Mouse (Mus musculus): ENCODE data around the gene Tsga10ip. TPM values are rescaled to one million over a fixed set of nuclear protein-coding genes. Genes with fewer than 3 reads are reported as not detected.
"Not testable (repeated sequence)": the region's sequence is repeated elsewhere in the genome, so short reads cannot be mapped to it uniquely, and the experiment has no call there.

The Tsga10ip gene
- total RNA-seq, 2 experiments from 2014 or later = not detected

DNA sequence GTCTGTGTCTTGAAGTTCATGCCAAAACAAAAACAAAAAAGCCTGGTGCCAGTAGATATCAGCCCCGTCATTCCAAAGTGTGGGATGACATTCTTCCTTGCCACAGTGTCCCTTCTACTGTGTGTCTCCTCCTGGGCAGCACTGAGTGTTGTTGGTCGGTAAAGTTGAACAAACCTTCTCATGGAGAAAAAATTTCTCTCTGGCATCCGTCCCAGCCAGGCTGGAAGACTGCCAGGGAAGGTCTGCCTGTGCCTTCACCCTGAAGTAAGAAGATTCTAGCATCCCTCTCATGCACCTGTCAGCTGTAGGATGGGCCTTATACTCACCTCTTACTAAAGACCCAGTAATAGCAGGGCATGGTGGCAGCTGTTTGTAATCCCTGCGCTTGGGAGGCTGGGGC is 9.4 kb downstream of the Tsga10ip start:
- ATAC-seq (replicated peaks; ENCODE audit: poor library complexity, severe bottlenecking) = no peak

DNA sequence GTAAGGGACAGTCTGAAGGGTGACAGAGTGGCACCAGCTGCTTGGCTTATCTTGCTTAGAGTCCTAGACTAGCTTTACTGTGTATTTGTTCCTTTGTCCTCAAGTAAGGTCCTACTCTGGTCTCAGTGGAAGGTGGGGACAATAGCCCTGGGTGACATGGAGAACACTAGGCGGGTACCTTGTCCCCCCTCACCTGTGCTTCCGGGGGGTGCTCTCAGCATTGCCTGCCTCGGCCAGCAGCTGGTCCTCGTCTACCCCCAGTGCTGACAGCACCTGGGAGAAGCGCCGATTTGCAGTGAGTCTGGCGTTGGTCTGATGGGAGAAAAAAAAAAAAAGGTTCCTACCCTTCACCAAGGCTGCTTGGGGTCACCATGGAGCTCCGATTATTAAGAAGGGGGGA is 11.9 kb downstream of the Tsga10ip start:
- no peak for ATAC-seq (replicated peaks; ENCODE audit: poor library complexity, severe bottlenecking)

DNA sequence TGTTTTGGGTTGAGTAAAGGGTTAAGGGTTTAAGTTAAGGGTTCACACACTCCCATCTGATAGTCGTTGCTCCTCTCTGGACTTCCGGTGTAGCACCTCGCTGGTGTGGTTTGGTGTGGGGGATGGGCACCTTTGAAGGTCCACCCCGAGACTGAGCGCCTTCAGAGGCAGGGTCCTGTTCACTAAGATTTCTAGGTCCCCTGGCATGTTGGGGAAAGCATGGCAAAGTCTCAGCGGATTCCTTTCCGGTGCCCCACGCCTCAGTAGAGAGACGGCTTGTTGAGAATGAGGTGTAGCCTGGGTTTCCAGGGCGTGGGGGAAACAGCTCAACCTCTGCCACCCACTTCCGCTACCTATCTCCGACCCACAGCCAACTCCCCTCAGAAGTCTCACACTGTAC is 12.7 kb downstream of the Tsga10ip start:
- peak; percentile 42 for ATAC-seq (replicated peaks; ENCODE audit: poor library complexity, severe bottlenecking)

DNA sequence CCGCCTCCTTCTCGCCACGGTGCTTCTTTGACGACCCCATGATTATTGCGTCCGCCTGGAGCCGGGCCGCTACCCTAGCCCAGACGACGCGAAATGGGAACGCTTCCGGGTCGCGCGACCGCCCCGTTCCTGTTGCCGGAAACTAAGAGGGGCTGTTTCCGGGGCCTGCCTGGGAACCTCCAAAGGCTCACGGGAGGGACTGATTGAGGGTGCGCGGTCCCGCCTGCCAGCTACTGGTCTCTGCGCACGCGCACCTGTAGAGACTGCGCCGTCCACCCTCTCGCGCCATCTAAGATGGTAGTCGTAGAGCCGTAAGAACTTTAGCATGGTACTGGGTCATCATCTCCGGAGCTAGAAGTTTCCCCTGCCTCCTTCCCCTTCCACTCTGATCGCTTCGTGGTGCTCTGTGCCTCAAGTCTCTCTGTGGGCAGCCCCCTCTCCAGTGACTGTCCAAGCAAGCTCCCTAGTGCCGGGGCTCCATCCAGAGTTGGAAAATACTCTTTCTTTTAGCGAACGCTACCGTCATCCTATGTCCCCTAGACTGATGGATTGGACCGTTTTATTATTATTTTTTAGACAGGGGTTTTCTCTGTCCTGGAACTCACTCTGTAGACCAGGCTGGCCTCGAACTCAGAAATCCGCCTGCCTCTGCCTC is 13.6 kb downstream of the Tsga10ip start, which contains the start of gene Sart1:
Gene Sart1 (minus strand): TSS at position 116 of the 655 bp plus-strand sequence.
- peak; percentile 93 for ATAC-seq (replicated peaks; ENCODE audit: poor library complexity, severe bottlenecking)

DNA sequence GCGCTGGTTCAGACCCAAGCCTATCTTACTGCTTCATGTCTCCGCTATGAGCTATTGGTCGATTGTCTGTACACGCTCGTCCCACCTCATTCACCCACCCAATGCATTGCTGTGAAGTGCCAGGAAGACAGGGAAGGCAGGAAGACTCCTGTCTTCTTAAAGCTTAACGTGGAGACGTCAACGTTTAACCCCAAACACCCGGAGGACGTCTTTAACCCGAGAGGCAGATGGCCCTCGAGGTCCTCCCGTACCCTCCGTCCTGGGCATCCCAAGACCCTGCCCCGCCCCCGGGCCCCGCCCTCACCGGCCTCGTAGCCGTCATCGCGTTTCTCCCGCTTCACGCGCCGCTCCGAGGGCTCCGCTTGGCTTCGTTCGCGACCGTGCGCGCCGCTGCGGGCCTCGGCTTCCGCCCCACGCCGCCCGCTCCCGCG is 14.3 kb downstream of the Tsga10ip start:
- peak; percentile 5; the same call in 1 of the 2 replicates for ATAC-seq (replicated peaks; ENCODE audit: poor library complexity, severe bottlenecking)

DNA sequence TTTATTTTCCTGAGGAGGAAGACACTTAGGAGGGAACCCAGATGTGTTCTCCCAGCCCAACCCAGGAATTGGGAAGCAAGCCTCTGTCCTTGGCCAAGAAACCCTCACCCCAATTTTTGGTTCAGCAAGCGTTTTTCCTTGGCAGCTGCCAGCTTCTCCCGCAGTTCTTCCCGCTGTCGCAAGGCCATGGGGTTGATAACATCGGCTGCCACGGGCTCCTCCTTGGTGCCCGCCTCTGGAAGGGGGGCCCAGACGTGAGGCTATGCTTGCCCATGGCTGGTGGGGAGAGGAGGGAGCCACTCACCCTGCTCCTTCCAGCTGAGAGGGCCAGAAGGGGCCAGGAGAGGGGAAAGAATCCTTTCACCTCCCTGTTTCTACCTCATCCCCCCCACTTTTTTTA is 17.6 kb downstream of the Tsga10ip start:
- no peak for ATAC-seq (replicated peaks; ENCODE audit: poor library complexity, severe bottlenecking)

DNA sequence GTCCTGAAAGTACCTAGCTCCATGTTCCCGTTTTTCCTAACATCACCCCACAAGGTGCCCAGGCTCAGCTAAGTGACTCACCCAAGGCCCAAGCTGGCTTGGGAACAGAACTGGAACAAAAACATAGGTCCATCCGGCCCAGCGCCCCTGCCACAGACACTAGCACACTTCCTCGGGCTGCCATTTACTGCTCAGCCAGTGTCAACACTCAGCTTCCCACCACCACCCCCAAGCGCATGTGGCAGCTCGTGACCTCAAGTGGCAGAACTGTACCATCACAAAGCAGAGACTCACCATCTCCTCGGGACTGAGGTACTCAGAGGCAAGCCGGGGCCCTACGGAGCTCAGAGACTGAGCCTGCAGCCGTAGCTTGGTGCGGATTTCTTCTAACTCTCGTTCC is 19.0 kb downstream of the Tsga10ip start:
- no peak for ATAC-seq (replicated peaks; ENCODE audit: poor library complexity, severe bottlenecking)

DNA sequence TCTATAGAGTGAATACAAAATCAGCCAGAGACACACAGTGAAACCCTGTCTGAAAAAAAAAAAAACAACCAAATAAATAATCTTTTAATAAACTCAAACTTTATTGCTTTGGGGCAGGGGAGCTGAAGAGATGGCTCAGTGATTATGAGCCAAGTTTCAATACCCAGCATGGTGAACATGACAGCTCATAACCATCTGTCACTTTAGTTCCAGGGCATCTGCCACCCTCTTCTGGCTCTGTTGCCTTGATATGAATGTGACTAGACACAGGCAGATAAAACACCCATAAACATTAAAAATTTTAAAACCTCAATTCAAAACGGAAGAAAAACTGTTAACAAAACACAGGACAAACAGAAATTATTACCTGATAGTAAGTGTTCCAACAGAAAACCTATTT is 24.9 kb downstream of the Tsga10ip start:
- no peak for ATAC-seq (replicated peaks; ENCODE audit: poor library complexity, severe bottlenecking)

DNA sequence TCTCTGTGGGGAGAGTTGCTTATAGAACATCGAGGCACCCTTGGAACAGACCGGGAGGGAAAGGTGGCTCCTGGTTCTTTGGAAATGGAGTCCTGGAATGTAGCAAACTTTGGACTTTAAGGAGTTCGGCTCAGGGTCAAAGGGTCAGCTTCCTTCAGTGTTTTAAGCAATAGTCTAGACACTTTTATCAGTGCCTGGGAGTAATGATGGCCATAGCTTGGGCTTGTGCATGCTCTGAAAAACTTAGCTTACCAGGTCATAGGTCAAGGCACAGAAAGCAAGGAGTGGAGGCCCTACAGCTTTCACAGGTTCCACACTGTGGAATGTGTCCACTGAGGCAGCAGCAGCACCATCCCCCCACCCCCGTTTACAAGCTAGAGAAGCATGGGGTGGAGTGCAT is 27.6 kb downstream of the Tsga10ip start:
- no peak for ATAC-seq (replicated peaks; ENCODE audit: poor library complexity, severe bottlenecking)

DNA sequence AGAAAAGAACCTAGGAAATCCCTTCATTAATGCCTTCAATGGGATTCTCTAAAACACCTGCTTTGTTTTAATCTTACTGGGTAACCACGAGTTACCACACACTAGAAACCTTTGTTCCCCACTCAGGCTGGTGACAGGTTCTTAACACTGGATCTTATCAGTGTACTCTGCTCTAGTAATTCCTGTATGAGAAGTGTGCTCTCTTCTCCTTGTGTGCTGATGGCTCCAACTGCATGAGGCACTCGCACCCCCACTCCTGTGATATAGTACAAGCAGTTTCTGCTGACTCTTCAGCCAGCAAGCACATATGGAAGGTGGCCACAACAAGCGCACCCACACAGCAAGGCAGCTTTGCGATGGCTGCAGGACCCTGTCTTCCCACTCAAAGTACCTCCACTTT is 28.1 kb downstream of the Tsga10ip start:
- ATAC-seq (replicated peaks; ENCODE audit: poor library complexity, severe bottlenecking) = no peak

DNA sequence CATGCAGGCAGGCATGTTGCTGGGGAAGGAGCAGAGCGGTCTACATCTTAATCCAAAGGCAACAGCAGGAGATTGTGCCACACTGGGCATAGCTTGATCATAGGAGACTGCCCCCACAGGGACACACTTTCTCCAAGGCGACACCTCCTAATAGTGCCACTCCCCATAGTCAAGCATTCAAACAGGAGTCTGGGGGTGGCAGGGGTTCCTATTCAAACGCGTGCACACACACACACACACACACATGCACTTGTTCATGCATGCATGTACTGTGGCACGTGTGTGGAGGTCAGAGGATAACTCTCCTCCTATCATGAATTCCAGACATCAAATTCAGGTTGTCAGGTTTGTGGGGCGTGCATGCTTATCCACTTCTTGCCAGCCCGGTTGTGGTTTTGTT is 29.6 kb downstream of the Tsga10ip start:
- ATAC-seq (replicated peaks; ENCODE audit: poor library complexity, severe bottlenecking) = no peak

DNA sequence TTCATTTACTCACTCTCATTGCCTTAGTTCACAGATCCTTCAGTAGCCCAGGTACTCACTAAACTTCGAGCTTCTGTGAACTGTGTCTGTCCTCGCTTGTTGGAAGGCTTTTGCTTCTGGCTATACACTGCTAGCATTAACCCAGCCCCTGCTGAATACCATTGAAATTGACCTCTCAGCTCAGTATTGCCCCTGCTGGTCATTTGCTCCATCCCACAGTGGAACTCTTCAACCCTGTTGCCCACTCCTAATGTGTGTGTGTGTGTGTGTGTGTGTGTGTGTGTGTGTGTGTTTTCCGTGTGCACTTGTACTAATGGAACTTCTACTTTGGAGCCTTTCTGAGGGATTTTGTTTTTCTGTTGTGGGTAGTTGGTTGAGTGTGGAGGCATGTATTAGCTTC is 31.4 kb downstream of the Tsga10ip start:
- no peak for ATAC-seq (replicated peaks; ENCODE audit: poor library complexity, severe bottlenecking)

DNA sequence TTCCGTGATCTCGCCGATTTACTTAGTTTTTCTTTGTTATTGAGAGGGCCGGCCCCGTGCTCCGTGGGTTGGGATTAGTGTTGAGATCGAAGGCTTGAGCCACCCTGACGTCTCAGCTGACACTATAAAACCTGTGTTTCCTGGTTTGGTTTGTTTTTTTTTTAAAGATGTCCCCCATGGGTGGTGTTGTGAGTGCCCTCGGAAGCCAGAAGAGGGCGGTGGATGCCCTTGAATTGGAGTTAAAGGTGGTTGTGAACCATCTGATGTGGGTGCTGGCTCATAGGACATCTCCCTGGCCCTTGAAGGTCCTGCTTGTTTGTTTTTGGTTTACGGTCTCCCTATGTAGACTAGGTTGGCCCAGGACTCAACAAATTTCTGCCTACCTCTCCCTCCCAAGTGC is 34.9 kb downstream of the Tsga10ip start:
- no peak for ATAC-seq (replicated peaks; ENCODE audit: poor library complexity, severe bottlenecking)

DNA sequence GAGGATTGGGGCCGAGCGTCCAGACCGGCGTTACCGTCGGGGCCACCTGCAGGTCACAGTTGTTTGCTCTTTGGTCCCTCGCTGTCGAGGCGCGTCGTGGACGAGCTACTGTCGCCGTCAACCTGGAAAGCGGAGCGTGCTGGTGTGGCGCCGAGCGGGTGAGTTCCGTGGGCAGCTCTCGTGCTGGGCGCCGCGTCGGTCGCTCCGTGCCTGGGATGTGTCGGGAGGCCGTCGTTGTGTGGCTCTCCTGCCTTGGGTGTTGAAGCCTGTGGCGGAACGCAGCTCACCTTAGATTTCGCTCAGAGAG is 35.3 kb downstream of the Tsga10ip start, which contains the start of gene Banf1:
Gene Banf1 (minus strand): TSS at position 116 of the 307 bp plus-strand sequence.
- no peak for ATAC-seq (replicated peaks; ENCODE audit: poor library complexity, severe bottlenecking)

DNA sequence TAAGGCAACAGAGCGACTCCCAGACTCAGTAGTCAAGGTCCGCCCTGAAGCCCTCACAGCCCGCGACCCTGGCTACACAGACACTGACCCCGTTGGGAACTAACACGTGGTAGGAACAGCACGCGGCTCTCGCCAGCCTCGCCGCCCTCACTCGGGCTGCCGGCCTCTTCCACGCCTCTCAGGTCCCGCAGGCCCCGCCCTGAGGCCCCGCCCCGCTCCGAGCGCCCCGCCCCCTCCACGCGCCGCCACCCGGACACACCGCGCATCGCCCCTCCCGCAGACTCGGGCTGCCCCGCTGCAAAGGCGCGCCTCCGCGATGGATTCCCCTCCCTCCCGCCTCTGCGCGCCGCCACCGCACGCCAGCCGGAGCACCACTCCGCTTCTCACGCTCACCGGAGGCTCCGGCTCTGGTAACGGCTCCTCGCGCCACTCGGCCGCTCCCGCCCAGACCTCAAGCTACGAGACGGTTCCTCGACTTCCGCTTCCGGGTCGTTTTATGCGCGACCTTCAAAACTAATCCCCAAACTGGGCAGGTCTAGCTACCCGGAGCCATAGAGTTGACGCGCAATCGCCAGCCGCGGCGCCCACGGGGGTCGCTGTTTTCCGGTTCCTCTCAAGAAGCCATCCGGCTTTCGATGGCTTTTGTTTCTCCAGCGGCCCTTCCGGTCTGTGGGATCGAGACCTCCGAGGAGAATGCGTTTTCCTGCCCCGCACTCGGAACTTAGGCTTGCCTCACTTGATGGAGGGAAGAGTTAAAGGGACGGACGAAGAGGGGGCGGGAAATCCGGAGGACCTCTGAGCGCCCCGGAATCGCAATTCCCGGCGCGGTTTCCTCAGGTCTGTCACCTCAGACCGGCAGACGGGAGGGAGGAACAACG is 35.9 kb downstream of the Tsga10ip start, which contains the start of gene Eif1ad:
Gene Eif1ad (plus strand): TSS at position 567 of the 878 bp plus-strand sequence.
- peak; percentile 70 for ATAC-seq (replicated peaks; ENCODE audit: poor library complexity, severe bottlenecking)

DNA sequence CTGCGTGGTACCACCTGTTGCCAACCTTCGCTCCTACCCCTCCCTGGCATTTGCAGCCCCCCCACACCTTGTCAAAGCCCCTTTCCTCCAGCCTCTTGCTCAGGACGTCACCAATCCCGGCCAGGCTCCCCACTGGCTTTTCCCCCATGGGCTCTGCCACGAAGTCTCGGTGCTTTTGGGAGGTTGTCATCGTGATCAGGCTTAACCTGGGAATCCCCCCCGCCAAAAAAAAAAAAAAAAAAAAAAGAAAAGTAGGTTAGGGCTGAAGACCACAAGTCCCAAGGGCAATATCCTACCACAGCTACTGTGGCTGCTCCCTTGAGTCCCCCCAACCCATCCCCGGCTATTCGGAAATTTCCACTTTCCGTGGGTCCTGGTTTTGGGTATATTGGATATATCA is 36.6 kb downstream of the Tsga10ip start:
- no peak for ATAC-seq (replicated peaks; ENCODE audit: poor library complexity, severe bottlenecking)

DNA sequence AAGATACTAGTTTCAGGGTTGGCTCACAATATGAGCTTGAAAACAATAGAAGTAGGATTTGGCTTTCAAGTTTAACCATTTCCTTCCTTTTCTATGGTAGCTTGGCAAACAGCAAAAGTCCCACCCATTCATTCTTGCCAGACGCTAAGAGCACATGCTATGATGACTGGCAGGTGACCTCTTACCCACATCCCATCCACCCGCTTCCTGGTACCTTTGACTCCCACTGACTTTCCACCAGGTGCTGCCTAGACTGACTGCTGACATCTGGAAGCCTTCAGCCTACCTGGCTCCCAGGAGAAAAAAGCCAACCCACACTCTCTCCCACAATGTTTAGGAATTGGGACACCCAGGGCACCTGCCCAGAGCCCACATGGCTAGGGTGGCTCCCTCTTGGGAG is 38.2 kb downstream of the Tsga10ip start:
- no peak for ATAC-seq (replicated peaks; ENCODE audit: poor library complexity, severe bottlenecking)

DNA sequence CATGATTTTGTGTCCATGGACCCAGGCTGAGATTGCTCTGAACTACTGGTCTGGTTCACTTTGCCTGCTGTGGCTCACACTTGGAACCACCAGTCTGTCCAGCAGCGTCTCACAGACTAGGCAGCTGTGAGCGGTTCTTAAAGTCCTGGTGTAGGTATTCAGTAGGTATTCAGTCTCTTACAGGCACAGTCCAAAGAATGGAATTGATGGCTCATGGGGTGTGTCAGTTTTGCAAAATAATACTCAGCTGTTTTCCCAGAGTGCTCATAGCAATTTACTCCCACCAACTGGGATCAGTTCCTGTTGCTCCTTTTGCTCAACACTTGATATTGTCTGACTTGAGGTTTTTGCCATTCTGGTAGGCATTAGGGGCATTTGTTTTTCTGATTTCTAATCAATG is 40.1 kb downstream of the Tsga10ip start:
- no peak for ATAC-seq (replicated peaks; ENCODE audit: poor library complexity, severe bottlenecking)

DNA sequence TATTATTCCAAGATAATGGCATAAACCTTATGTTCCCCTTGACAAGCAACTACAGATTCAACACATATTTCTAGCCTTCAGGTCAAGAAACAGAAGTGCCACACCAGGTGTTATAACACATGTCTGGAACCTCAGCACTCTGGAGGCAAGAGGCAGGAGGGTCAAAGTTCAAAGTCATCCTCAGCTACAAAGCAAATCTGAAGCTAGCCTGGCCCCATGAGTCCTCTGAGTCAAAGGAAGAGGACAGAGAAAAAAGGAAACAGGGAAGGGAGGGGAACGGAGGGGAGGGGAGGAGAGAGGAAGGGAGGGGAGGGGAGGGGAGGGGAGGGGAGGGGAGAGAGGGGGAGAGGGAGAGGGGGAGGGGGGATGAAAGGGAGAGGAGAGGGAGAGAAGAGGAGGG is 46.2 kb downstream of the Tsga10ip start:
- ATAC-seq (replicated peaks; ENCODE audit: poor library complexity, severe bottlenecking) = no peak

DNA sequence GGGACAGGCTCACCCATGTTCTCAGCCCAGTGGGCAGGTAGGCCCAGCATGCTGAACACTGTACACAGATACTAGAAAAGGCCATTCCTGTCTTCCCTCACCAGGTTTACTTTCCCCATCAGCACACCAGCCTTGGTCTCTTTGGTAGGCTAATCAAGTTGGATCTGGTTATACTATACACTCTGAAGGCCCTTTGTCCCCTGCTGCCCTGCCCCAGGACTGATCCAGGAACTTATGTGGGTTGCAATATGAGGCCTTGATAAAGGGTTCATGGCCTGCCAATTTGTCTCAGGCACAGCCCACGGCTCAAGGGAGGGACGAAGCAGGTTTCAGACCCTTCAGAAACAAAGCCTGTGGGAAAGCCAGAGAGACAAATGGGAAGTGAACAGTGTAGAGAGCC is 48.7 kb downstream of the Tsga10ip start:
- ATAC-seq (replicated peaks; ENCODE audit: poor library complexity, severe bottlenecking) = no peak

DNA sequence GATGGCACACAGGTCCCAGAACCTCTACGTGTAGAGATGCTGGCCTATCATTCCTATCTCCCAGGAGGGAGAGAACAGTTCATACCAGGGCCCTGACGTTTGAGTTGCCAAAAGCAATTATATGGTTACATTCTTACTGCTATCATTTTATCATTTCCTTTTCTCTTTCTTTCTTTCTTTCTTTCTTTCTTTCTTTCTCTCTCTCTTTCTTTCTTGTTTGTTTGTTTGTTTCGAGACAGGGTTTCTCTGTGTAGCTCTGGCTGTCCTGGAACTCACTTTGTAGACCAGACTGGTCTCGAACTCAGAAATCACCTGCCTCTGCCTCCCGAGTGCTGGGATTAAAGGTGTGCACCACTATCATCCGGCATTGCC is 52.8 kb downstream of the Tsga10ip start, which contains the start of gene Cst6:
Gene Cst6 (minus strand): TSS at position 73 of the 372 bp plus-strand sequence.
- ATAC-seq (replicated peaks; ENCODE audit: poor library complexity, severe bottlenecking) = not testable (repeated sequence)

All from granulocyte monocyte progenitor cell, adult 5-6 weeks (primary cell).